Mouse (Mus musculus) brain, embryonic 14.5 days (tissue): Measurements from ENCODE around the gene Inca1.

Experiments
- CTCF ChIP-seq: fragments of 200-500 bp; IDR thresholded peaks from 2 replicates; pipeline ENCODE4 v1.5.1; 2012; ENCODE audit warnings: inconsistent platforms, mild to moderate bottlenecking, moderate library complexity, borderline replicate concordance; ENCODE audit not compliant: insufficient read depth, insufficient read length; ENCODE audit errors: extremely low read depth
- POLR2A ChIP-seq: fragments of 200-500 bp; IDR thresholded peaks from 2 replicates; pipeline ENCODE4 v1.6.1; 2012; ENCODE audit warnings: mild to moderate bottlenecking, inconsistent platforms, borderline replicate concordance; ENCODE audit not compliant: poor library complexity, insufficient read depth, insufficient read length, severe bottlenecking; ENCODE audit errors: extremely low read depth

GRCm38 (mm10) chr11:70730427-70731038, 30.6 kb upstream of the Inca1 start:
- TF ChIP-seq POLR2A: no peak
- no peak for TF ChIP-seq CTCF
